Mouse (Mus musculus) left cerebral cortex, adult 8-10 months (tissue): ENCODE data around the gene 4931406P16Rik. TPM values are rescaled to one million over a fixed set of nuclear protein-coding genes. Genes with fewer than 3 reads are reported as not detected.
"Not testable (repeated sequence)": the region's sequence is repeated elsewhere in the genome, so short reads cannot be mapped to it uniquely, and the experiment has no call there.

Source experiments
- DNase-seq, 2 experiments: peaks; one replicate each; pipeline ENCODE4 v3.0.0; 2022; ENCODE audit warnings: low spot score in 2 of 2
- total RNA-seq, 4 experiments: library from RNA; stranded (reverse); gene quantifications; 2 replicates each; pipeline ENCODE4 v1.2.4; 2022

The 4931406P16Rik gene
- total RNA-seq, 4 experiments from 2014 or later: 40.1 to 47.7 (median 41.2) TPM

DNA sequence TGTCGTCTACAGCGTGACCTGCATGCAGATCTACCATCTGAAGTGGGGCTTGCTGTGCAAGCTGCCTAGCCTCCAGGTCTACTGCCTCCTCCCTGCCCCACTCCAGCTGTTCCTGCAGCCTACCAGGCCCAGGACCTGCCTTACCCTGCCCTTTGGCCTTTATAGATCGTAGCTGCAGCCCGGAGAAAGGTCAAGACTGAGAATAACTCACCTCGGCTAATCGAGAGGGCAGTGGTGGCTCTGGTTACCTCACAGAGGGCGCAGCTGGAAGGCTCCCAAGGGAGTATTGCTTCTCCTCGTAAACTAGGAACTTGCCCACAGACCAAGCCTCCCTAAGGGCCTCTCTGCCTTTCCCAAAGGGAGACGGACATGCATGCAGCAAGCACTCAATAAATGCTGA, 97.9 kb downstream of the 4931406P16Rik start:
- DNase-seq: no peak

DNA sequence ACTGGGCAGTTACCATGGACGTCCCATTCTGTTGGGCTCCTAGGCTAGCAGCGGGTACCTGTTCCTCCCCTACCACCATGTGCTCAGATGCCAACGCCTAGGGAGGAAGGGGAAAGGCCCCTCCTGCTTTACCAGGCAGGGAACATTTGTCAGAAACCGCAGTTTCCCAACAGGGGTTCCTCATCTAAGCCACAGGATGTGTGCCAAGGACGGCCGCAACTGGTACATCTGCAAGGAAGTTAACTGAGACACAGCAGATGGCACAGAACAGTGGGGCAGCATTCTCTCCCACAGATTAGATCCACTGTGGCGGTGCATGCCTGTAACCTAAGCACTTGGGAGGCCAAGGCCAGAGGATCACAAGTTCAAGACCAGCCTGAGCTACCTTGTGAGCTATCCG, 98.7 kb downstream of the 4931406P16Rik start:
- no peak for DNase-seq

DNA sequence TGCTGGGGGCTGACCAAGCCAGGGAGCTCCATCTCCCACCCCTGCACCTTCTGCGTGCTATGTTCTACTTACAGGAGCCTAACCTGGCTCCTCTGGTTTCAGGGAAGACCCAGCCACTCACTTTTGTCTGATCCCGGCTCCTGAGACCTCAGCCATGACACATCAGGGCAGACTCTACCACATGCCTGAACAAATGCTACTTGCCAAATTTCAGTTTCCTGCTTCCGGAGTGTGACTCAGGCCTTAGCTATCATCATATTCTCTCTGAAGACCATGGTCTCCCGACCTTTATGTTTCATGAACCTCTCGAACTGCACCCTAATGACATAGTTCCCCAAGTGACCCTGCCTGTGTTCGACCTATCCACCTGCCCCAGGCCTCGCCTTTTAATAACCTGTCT, 100.1 kb downstream of the 4931406P16Rik start:
- no peak for DNase-seq

DNA sequence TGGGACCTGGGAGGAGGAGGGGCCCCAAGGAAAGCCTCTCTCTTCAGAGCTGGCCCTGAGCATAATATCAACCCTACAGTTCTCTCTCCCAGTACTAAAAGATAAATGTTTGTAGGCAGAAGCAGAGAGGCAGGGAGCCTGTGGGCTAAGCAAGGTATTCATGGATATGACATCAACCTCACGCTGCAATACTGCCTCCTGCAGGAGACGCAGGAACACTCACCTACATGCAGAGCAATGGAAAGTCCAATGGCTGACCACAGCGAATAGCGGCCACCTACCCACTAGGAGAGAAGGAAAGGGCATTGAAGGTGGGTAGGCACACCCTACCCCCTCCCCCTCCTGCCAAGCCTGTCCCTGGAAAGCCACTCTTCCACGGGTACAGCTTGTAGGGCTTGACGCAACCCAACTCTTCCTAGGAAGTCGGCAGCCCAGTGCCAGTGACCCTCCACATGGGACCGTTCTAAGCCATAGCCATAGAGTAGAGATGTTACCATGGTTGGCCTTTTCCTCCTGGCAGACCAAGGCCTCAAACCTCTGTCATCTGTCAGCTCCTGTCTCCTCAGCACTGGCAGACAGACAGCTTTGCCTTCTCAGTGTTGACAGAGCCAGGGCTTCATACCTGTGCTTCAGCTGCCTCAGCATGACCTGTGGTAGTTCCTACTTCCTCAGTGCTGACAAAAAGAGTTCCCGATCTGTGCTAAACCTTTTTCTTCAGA, 105.2 kb downstream of the 4931406P16Rik start:
- DNase-seq: no peak

DNA sequence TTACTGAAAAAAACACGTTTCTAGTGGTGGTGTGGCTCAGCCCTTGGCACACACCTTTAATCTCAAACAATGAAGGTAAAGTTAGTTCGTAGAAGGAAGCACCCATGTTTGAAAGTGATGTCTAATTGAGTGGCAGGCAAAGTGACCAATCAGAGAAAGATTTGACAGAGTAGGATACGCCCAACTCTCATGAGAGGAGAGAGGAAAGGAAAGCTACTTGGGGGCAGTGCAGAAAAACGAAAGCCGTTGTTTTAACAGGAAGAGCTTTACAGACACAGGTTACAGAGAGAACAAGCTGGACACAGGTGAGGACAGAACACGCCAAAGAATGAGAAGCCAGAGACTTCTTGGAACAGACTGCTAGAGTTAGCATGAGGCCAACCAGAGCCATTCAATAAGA, 107.0 kb downstream of the 4931406P16Rik start:
- no peak for DNase-seq

DNA sequence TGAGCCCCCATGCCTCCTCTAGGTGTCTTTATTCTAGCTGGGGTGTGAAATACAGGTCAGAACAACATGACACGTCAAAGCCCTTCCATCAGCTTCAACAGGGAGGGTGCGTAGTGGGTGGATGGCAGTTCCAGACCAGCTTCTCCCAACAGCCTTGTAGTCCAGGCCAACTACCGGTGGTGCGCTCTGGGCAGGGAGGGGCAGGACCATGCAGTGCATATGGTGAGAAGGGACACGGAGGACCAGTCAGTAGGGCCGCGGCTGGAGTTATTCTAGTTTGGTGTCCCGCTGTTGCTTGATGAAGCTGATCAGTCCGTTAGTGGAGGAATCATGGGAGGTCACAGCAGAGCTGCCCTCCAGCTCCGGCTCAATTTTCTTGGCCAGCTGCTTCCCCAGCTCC, 111.2 kb downstream of the 4931406P16Rik start:
- DNase-seq: not testable (repeated sequence)

DNA sequence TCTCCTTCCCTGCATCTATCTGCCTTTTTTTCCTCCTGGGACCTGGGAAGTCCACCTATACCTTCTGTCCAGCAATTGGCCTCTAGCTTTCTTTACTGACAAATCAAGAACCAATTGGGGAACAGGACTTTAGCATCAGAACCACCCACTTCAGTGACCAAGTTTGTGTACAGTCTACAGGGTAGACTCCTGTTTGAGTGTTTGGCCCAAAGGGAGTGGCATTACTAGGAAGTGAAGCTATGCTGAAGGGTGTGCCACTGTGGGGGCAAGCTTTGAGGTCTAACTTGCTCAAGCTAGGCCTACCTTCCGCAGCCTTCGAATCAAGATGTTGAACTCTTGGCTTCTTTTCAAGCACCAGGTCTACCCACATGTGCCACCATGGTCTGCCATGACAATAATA, 112.5 kb downstream of the 4931406P16Rik start:
- no peak for DNase-seq

DNA sequence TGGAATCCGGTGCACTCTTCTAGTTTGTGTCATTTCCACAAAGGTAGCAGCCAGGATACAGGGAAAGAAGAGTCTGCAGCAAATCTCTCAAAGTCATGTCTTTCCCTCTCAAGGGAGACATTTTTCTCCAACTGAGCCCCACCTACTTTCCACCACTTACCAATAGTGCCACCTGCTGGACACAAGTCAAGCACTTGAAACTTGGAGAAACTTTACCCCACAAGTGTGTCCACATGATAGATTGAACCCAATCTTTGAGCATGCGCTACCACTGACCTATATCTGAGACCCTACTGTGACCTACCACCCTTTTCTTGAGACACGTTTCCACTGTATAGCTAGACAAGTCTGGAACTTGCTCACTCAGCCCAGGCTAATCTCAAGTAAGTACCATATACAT, 115.0 kb downstream of the 4931406P16Rik start:
- DNase-seq: no peak

DNA sequence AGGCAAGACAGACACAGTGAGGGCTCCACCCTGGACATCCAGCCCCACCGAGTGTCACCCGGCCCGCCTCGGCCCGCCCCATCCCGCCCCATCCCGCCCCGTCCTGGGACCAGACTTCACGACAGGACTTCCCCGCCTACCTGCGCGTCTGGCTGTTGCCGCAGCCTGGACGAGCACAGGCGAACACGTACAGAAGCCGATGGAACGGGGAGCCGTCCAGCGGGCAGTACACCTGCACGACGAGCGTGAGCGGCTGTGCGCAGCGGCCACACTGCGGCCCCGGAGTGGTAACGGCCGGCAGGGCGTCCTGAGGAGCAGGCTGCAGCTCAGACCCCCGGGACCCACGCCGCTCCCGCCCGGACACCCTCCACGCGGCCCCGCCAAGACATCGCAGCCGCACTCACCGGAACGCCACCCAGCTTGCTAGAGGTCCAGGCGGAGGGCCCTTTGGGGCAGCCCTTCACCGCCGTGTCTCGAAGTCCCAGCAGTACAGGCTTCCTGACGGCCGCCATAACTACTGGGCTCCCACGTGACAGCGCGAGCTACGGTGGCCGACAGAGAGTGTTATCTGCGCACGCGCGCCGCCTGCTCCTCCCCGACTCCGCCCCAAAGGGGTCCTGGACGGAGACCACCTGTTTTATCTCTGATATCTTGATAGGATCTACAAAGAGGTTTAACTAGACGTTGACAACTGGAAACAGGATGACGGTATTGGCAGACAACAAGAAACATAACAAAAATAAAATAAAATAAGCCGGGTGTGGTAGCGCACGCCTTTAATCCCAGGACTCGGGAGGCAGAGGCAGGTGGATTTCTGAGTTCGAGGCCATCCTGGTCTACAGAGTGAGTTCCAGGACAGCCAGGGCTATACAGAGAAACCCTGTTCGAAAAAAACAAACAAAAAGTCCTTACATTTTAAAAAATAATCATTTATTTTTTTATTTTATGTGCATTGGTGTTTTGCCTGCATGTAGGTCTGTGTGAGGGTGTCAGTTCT, 116.9 kb downstream of the 4931406P16Rik start, which contains the start of gene Pdcd2l:
Pdcd2l (minus strand) TSS at position 530 of the 997 bp plus-strand sequence.
- peak; percentile 87 to 88 for DNase-seq

DNA sequence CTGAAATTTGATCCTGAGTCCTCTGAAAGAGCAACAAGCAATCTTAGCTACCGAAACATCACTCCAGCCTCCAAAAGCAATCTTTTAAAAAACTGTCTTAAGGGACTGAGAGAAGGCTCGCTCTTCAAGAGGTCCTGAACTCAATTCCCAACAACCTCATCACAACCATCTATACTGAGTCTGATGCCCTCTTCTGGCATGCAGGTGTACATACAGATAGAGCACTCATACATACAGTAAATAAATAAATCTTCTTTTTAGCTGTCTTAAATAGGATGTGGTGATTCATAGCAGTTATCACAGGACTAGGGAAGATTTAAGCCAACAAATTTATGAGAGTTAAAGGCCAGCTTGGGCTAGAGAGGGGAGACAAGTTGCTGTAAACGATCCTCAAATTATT, 117.7 kb downstream of the 4931406P16Rik start:
- DNase-seq: no peak

DNA sequence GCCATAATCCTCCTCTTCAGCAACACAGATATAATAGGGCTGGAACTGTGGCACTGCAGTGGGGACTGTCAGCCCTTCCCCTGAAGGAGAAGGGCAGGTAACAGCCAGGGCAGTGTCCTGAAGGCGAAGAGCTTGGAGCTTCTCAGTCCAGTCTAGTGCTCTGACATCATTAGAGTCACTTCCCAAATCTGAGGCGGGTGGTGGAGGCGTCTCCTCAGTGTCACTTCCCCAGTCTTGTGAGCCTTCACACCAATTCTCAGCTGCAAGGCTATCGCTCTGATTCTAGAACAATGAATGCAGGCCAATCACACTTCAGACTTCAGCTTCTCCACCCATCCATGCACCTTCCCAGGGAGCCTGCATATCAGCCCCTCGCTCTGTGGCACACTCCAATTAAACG, 120.5 kb downstream of the 4931406P16Rik start:
- DNase-seq: no peak

DNA sequence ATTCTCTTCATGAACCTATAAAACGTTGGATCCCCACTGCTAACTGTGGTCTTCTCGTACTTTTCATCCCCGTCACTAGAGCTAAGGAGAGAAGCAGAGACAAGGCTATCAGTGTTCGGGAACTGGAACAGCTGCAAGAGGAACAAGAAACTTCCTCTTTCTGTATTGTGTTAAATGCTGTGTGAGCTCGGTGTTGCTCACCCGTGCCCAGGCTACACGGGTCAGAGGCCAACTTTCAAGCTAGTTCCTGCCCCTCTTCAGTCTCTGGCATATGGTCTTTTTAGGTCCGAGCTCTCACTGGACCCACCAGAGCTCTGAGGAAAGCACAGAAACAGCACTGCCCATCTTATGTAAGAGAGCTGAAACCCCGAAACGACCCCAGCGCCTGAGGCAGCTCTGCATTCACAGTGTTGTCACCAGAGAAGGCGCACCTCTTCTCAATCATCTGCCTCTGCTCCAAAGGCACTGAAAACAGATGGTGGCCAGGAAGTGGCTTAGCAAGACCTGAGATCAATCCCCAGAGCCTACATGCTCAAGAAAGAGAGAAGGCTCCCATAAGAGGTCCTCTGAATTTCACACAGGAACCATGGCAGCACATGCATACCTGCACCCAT, 123.9 kb downstream of the 4931406P16Rik start:
- no peak for DNase-seq

Other genes with a start within 250 kb of the 4931406P16Rik start
- gene Scgb1b30, start 218.1 kb downstream of the 4931406P16Rik start, total RNA-seq: not detected
- 10 to 100 TPM; 10.8 to 14.8 (median 13.5) TPM for gene Wtip, start 180.3 kb downstream of the 4931406P16Rik start, total RNA-seq
- 10 to 100 TPM; 87.0 to 89.6 (median 87.7) TPM for gene Uba2, start 144.0 kb downstream of the 4931406P16Rik start, total RNA-seq
- gene Pdcd2l, start 116.9 kb downstream of the 4931406P16Rik start, total RNA-seq: 10 to 100 TPM; 22.3 to 25.5 (median 24.2) TPM
- 100 to 1,000 TPM; 683 to 742 (median 696) TPM for gene Gpi1, start 83.2 kb downstream of the 4931406P16Rik start, total RNA-seq
- not detected for gene Gm6096, start 62.5 kb downstream of the 4931406P16Rik start, total RNA-seq
- gene Lsm14a, start 79.8 kb upstream of the 4931406P16Rik start, total RNA-seq: 100 to 1,000 TPM in 1 of 4 experiments, 10 to 100 TPM in 3; 85.2 to 104 (median 92.3) TPM